Mouse (Mus musculus) forebrain, embryonic 12.5 days (tissue): ENCODE data around the gene Stk38. TPM values are rescaled to one million over a fixed set of nuclear protein-coding genes. Genes with fewer than 3 reads are reported as not detected.
"Not testable (repeated sequence)": the region's sequence is repeated elsewhere in the genome, so short reads cannot be mapped to it uniquely, and the experiment has no call there.

Experiments
- ATAC-seq: fragments of 200-750 bp; cut with Nextera tagmentation; 2 replicates; pipeline ENCODE4 v1.8.0; 2017; ENCODE audit warnings: moderate TSS enrichment; ENCODE audit not compliant: low FRiP score
- H3K27ac ChIP-seq: fragments of 300-500 bp; sonication (generic); 2 replicates; pipeline ENCODE4 v1.5.1; 2016; ENCODE audit warnings: mild to moderate bottlenecking
- H3K27me3 ChIP-seq: fragments of 300-500 bp; sonication (generic); 2 replicates; pipeline ENCODE4 v1.6.1; 2016; ENCODE audit warnings: mild to moderate bottlenecking
- H3K36me3 ChIP-seq: fragments of 300-500 bp; sonication (generic); replicated peaks from 2 replicates; pipeline ENCODE4 v1.6.1; 2016; ENCODE audit warnings: mild to moderate bottlenecking
- H3K4me1 ChIP-seq: fragments of 300-500 bp; sonication (generic); 2 replicates; pipeline ENCODE4 v1.6.1; 2016
- H3K4me2 ChIP-seq: fragments of 300-500 bp; sonication (generic); 2 replicates; pipeline ENCODE4 v1.6.1; 2016; ENCODE audit warnings: mild to moderate bottlenecking, moderate library complexity
- H3K4me3 ChIP-seq: fragments of 300-500 bp; sonication (generic); replicated peaks from 2 replicates; pipeline ENCODE4 v1.5.1; 2016; ENCODE audit warnings: mild to moderate bottlenecking
- H3K9ac ChIP-seq: fragments of 300-500 bp; sonication (generic); 2 replicates; pipeline ENCODE4 v1.6.1; 2016; ENCODE audit warnings: mild to moderate bottlenecking
- H3K9me3 ChIP-seq: fragments of 300-500 bp; sonication (generic); 2 replicates; pipeline ENCODE4 v1.6.1; 2016
- WGBS: fragments of 180-500 bp; shearing (Covaris S2); methylation state at CpG from one replicate; pipeline ENCODE4 v1.1.7; 2016; 5-methylcytosine and 5-hydroxymethylcytosine counted together
- polyA plus RNA-seq: library from polyadenylated mRNA; unstranded; fragments of >200 nt; fragmentation: Nextera tagmentation; extraction: Ambion mirVana; gene quantifications from 2 replicates; pipeline ENCODE4 v1.2.1, GENCODE M21; 2016

The Stk38 gene
- polyA plus RNA-seq, 1 experiment from 2014 or later = 149 TPM

- ATAC-seq = no peak
- Histone ChIP-seq H3K9me3 (no peaks in the 10 kb centered on the region), H3K4me1 (0 out of 2 replicates have a peak, but pooled peaks cover 4% of the 10 kb centered on the region), H3K4me2 (no peak overlapping the region), H3K9ac (no peak overlapping the region), H3K27me3 (no peaks in the 10 kb centered on the region), H3K4me3 (no peak overlapping the region), H3K27ac (no peak overlapping the region), H3K36me3 (peaks cover 48% of the 10 kb centered on the region)
- WGBS = 58% methylated on average over 3 of the region's 3 CpGs
These were observed 40.1 kb upstream of the Stk38 start for GRCm38 (mm10) chr17:29047697-29048514.

- Histone ChIP-seq H3K4me2 (no peak overlapping the region), H3K27me3 (no peaks in the 10 kb centered on the region), H3K9ac (no peak overlapping the region), H3K36me3 (peaks cover 57% of the 10 kb centered on the region), H3K4me3 (no peak overlapping the region), H3K9me3 (no peaks in the 10 kb centered on the region), H3K4me1 (0 out of 2 replicates have a peak, but pooled peaks cover 4% of the 10 kb centered on the region), H3K27ac (no peak overlapping the region)
- no peak for ATAC-seq
- WGBS = 90% methylated on average over 3 of the region's 3 CpGs
These were observed 39.1 kb upstream of the Stk38 start for GRCm38 (mm10) chr17:29046863-29047262.

DNA sequence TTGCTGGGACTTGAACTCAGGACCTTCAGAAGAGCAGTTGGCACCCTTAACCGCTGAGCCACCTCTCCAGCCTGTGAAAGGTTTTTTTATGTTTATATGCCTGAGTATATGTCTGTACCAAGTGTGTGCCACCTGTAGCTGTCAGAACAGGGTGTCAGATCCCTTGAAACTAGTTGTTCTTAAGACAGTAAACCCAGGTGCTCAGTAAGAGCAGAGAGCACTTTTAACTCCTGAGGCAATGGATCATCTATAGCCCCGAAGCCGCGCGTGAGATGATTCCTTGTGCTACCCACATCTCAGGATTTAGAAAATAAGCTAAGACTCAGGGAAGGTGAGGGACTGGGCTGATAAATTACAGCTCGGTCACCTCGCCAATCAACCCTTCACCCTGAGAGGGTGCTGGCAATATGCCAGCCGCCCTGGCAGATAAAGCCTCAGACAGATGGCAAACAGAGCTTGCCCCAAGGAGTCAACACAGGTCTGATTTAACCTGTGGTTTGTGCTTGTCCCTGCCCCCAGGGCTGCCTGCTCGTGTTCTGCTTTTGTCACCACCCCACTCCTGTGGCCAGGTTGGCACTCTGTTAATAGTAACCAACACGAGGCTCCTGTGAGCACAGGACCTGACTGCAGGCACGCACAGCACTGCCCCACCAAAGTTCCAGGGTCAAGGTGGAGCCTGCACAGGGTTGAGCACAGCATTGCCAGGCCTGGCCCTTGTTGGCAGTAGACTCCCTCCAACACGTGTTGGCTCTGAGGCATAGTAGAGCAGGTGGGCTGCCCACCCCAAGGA lies 38.1 kb upstream of the Stk38 start:
- ATAC-seq = peak; percentile 21; the same call in 1 of the 2 replicates
- 71% methylated on average over 12 of the region's 12 CpGs for WGBS
- H3K36me3 ChIP-seq = peaks cover 62% of the 10 kb centered on the region

DNA sequence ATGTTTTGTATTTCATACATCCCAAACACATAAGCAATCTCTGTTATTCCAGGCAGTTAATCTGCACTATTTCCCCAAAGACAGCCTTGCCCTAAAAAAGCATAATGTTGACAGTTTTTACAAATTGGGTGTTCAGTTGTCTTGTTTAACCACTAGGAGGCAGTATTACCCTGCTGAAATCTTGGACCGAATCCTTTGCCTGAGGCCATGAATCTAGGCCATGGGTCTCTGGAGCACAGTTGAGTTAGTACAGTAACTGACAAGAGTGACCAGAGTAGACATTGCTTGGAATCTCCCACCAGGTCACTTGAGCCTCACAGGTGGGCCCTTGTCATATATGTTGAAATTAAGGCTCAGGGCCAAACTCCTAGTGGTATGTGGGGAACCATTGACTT lies 37.1 kb upstream of the Stk38 start:
- no peak overlapping the region for H3K4me3 ChIP-seq
- peaks cover 72% of the 10 kb centered on the region for H3K36me3 ChIP-seq
- no peak for ATAC-seq
- no peaks in the 10 kb centered on the region for H3K9me3 ChIP-seq
- 0 out of 2 replicates have a peak, but pooled peaks cover 4% of the 10 kb centered on the region for H3K4me1 ChIP-seq
- no peak overlapping the region for H3K9ac ChIP-seq
- H3K27me3 ChIP-seq = no peaks in the 10 kb centered on the region
- WGBS = 74% methylated on average over 1 of the region's 1 CpGs
- no peak overlapping the region for H3K4me2 ChIP-seq
- 0 out of 2 replicates have a peak overlapping the region, but pooled peaks have one; percentile 25 for H3K27ac ChIP-seq

More for the DNA sequence above, 38.1 kb upstream of the Stk38 start:
- Histone ChIP-seq H3K4me3 (no peak overlapping the region), H3K27ac (peak overlapping the region; percentile 33; the same call in 1 of the 2 replicates), H3K27me3 (no peaks in the 10 kb centered on the region), H3K9me3 (no peaks in the 10 kb centered on the region), H3K4me2 (no peak overlapping the region), H3K9ac (no peak overlapping the region), H3K4me1 (0 out of 2 replicates have a peak, but pooled peaks cover 4% of the 10 kb centered on the region)

DNA sequence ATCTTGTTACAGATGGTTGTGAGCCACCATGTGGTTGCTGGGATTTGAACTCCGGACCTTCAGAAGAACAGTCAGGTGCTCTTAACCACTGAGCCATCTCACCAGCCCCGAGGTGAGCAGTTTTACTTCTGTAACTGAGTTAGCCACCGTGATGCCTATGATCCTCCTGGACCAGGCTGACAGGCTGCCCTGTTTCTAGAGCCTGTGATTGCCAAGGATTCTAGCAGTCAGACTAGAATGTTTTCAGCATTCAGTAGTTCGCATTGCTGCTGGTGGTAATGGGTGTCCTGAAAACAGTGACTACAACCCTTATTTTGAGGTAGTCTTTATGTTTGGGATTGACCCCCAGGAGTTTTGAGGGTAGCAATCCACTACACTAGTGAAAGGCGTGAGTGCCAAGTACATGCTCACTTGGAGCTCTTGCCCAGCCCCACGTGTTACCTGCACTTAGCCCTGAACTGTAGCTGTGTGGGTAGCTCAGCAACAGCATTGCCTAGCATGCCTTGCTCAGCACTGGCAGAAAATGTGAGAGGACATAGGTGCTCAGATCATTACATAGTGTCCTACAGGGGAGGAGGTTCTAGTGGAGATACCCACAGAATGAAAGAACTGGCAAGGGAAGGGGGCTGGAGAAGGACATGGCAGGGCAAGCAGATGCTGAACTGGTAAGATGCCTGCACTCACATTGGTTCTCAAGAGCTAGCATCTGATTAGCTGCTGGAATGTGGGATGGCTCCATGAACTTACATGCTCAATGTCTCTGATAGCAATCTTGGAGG lies 36.5 kb upstream of the Stk38 start:
- 85% methylated on average over 6 of the region's 6 CpGs for WGBS
- Histone ChIP-seq H3K9me3 (no peaks in the 10 kb centered on the region), H3K9ac (no peak overlapping the region), H3K4me1 (peaks cover 9% of the 10 kb centered on the region; the same call in 1 of the 2 replicates), H3K4me3 (no peak overlapping the region), H3K27ac (no peak overlapping the region), H3K36me3 (peaks cover 78% of the 10 kb centered on the region), H3K4me2 (no peak overlapping the region), H3K27me3 (no peaks in the 10 kb centered on the region)
- ATAC-seq = no peak

GRCm38 (mm10) chr17:29043583-29043982 lies 35.8 kb upstream of the Stk38 start:
- no peak for ATAC-seq
- Histone ChIP-seq H3K36me3 (peaks cover 85% of the 10 kb centered on the region), H3K4me3 (no peak overlapping the region), H3K27me3 (no peaks in the 10 kb centered on the region), H3K9me3 (no peaks in the 10 kb centered on the region), H3K4me2 (no peak overlapping the region), H3K9ac (no peak overlapping the region), H3K27ac (no peak overlapping the region), H3K4me1 (peaks cover 6% of the 10 kb centered on the region; the same call in 1 of the 2 replicates)
- WGBS = 91% methylated on average over 3 of the region's 3 CpGs

DNA sequence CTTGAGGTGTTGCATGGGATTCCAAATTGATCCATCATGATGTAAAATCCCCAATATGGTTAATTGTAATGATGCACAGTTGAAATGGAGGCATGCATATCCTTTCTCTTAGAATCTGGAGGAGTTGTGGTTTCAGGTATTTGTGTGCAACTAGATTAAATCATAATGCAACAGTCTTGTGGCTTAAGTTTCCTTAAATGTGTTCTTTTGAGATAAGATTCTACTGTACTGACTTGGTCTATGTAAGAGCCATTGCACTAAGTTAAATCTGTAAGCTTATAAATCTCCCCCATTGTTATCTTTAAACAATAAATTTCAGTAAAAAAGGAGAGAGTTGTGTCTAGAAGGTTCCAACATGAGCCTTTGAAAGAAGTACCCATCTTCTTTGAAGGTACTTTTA lies 34.8 kb upstream of the Stk38 start:
- H3K4me1 ChIP-seq = peaks cover 8% of the 10 kb centered on the region
- H3K9me3 ChIP-seq = no peaks in the 10 kb centered on the region
- H3K27me3 ChIP-seq = no peaks in the 10 kb centered on the region
- H3K27ac ChIP-seq = no peak overlapping the region
- H3K36me3 ChIP-seq = peaks cover 88% of the 10 kb centered on the region
- no peak overlapping the region for H3K9ac ChIP-seq
- no peak overlapping the region for H3K4me3 ChIP-seq
- ATAC-seq = no peak
- H3K4me2 ChIP-seq = no peak overlapping the region

- H3K27ac ChIP-seq, ATAC-seq, H3K9me3 ChIP-seq, H3K4me3 ChIP-seq, H3K9ac ChIP-seq, H3K27me3 ChIP-seq, H3K4me2 ChIP-seq: not testable (repeated sequence)
- H3K36me3 ChIP-seq = peaks cover 90% of the 10 kb centered on the region
- H3K4me1 ChIP-seq = peaks cover 18% of the 10 kb centered on the region
- WGBS = 92% methylated on average over 3 of the region's 3 CpGs
These were observed 33.8 kb upstream of the Stk38 start for GRCm38 (mm10) chr17:29041632-29042031.

DNA sequence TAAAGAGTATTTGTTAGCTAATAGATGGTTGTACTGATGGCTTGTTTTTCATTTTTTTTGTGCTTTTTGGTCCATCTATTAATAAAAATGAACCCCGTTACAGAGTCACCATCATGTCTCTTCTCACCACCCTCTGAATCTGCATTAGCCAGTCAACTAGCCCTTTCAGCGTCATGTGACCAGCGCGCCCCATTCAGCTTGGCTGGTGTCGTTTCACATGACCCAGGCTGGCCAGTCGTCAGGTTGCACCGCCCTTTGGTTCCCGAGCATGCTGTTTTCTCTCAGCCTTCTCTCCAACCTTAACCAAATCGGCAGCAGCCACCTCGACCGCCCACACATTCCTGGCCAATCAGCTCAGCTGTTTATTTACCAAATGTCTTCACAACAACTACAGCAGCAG lies 31.6 kb upstream of the Stk38 start:
- no peak overlapping the region for H3K4me2 ChIP-seq
- H3K36me3 ChIP-seq = peaks cover 77% of the 10 kb centered on the region
- peaks cover 36% of the 10 kb centered on the region for H3K4me1 ChIP-seq
- H3K4me3 ChIP-seq = no peak overlapping the region
- no peaks in the 10 kb centered on the region for H3K9me3 ChIP-seq
- whole genome bisulfite sequencing = 75% methylated on average over 11 of the region's 11 CpGs
- no peak for ATAC-seq
- no peaks in the 10 kb centered on the region for H3K27me3 ChIP-seq
- no peak overlapping the region for H3K9ac ChIP-seq
- H3K27ac ChIP-seq = no peak overlapping the region

DNA sequence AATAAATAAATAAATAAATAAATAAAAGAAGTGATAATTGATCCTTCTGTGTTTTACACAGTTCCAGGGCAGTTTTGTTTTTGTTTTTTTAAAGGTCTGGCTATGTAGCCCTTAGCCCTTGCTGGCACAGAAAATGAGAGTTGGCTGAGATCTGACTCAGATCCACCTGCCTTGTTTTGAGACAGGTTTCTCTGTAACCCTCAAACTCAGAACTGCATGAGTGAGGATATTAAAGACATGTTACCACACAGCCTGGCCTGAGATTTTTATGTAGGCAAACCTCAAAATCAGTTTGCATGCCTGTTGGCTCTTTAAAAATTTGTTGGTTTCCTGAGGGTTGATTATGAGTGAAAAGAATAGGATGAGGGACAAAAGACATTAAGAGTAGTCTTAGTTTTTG lies 27.7 kb upstream of the Stk38 start:
- Histone ChIP-seq H3K9ac (no peak overlapping the region), H3K9me3 (no peaks in the 10 kb centered on the region), H3K36me3 (peaks cover 46% of the 10 kb centered on the region), H3K4me1 (peaks cover 42% of the 10 kb centered on the region), H3K27ac (no peak overlapping the region), H3K27me3 (no peaks in the 10 kb centered on the region), H3K4me3 (peak overlapping the region; percentile 83), H3K4me2 (peak overlapping the region; percentile 80)
- ATAC-seq = no peak

DNA sequence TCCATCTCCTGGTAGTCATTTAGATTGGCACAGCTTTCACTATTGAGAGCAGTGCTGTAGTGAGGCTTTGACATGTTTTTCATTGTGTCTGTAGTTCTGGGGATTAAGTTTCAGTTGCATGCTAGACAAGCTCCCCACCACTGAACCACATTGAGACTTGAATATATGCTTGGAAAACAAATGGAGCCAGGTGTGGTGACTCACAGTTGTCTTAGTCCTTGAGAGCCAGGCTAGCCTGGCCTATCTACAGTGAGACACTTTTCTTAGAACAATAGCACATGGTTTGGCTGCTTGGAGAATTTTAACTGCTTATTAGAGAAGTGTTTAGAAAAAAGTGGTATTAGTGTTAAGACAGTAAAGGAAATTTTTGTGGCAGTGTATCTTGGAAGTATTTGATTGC lies 26.5 kb upstream of the Stk38 start:
- no peak for ATAC-seq
- Histone ChIP-seq H3K9ac (peak overlapping the region; percentile 97), H3K27me3 (no peaks in the 10 kb centered on the region), H3K9me3 (no peaks in the 10 kb centered on the region), H3K4me2 (peak overlapping the region; percentile 80), H3K27ac (no peak overlapping the region), H3K4me3 (peak overlapping the region; percentile 83), H3K36me3 (peaks cover 33% of the 10 kb centered on the region), H3K4me1 (peaks cover 36% of the 10 kb centered on the region)

DNA sequence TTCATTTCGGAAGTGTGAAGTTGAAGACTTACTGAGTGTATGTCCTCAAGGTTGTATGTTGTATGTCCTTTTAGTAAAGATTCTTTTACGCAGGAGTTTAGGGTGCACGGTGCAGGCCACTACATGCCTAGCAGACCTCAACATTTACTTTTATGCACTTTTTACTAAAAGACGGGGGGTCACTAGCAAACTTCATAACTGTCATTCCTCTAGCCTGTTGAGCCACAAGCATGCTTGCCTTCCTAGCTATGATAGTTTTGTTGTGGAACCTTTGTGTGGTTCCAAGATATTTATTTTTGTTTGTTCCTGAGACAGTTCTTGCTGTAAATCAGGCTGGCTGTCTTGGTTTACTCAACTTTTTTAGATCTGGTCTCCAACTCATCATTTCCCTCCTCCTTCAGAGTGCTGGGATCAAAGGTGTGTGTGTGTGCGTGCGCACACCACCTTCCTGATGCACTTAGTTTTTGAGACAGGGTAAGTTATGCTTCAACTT lies 25.8 kb upstream of the Stk38 start:
- H3K9ac ChIP-seq = peak overlapping the region; percentile 97
- no peak for ATAC-seq
- under 1% methylated on average over 6 of the region's 6 CpGs for WGBS
- no peaks in the 10 kb centered on the region for H3K27me3 ChIP-seq
- H3K4me3 ChIP-seq = peak overlapping the region; percentile 83
- no peaks in the 10 kb centered on the region for H3K9me3 ChIP-seq
- peaks cover 27% of the 10 kb centered on the region for H3K36me3 ChIP-seq
- H3K27ac ChIP-seq = no peak overlapping the region
- H3K4me1 ChIP-seq = peaks cover 36% of the 10 kb centered on the region
- H3K4me2 ChIP-seq = peak overlapping the region; percentile 80
